Mouse (Mus musculus) adrenal gland, postnatal 0 days (tissue): ENCODE results near the gene B3galnt1. TPM values are rescaled to one million over a fixed set of nuclear protein-coding genes. Genes with fewer than 3 reads are reported as not detected.

Experiments used
- polyA plus RNA-seq: library from polyadenylated mRNA; unstranded; fragments of >200 nt; fragmentation: Nextera tagmentation; extraction: Ambion mirVana; gene quantifications from 2 replicates; pipeline ENCODE4 v1.2.1, GENCODE M21; 2015

Gene B3galnt1
- 48.3 and 48.5 TPM in 2 replicates for polyA plus RNA-seq

DNA sequence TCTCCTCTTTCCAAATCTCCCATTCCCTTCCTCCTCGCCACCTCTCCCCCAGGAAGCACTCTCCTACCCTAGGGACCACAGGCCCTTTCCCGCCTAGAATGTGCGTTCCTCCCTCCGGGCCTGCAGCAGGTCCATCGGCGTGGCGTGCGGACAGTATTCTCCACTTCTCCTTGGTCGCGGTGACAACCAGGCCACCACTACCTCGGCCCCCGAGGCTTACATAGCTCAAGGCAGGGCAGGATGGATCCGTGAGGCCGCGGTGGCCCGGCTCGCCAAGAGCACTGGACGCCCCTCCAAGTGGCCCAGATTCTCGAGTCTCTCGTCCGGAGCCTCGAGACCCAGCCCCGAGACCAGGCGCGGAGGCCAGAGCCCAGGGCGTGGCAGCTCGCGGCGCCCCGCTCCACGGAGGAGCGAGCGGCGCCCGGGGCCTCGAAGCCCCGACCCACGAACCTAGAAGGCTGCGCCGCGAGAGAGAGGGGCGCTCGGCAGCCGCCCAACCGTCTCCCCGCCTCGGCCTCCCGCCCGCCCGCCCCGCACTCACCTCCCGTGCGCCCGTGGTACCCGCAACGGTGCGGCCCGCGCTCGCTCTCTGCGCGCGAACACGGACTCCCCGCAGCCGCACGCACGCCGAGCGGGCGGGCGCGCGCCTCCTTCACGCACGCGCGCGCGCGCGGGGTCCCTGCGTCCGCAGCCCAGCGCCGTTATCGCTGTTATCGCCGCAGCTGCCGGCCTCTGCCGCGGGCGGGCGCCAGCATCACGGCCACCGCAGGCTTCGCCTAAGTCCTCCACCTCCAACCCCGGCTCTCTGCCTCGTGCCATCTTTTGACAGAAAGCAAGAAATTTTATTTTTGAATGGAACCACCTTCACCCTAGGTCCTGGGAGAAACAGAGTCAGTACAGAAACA lies at the start of gene B3galnt1:
B3galnt1 (minus strand) TSS at position 700 of the 905 bp plus-strand sequence.

Other genes with a start within 250 kb of the B3galnt1 start
- gene Nmd3, start 123.0 kb upstream of the B3galnt1 start, polyA plus RNA-seq: 147 and 161 TPM in 2 replicates